Mouse (Mus musculus): ENCODE data around the gene Dip2c.

Gene Dip2c

DNA sequence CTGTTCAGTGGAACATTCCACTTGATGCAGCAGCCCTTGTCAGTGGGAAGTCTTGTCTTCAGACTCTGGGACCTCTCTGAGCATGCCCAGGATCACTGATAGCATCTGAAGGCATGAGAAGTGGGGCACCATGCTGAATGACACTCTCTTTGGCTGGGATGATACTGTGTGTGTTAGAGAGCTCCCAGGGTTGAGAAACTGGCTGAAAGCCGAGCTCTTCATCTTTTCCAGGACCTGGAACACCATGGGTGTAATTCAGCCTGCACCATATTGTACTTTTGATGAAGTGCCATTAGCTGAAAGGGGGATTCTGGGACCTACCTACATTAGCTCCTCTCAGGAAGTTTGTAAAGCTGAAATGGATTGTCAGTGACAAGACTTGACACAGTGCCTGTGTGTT is 146.5 kb downstream of the Dip2c start:
- no peak for DNase-seq (ENCODE audit: low spot score in 2 of 2)

DNA sequence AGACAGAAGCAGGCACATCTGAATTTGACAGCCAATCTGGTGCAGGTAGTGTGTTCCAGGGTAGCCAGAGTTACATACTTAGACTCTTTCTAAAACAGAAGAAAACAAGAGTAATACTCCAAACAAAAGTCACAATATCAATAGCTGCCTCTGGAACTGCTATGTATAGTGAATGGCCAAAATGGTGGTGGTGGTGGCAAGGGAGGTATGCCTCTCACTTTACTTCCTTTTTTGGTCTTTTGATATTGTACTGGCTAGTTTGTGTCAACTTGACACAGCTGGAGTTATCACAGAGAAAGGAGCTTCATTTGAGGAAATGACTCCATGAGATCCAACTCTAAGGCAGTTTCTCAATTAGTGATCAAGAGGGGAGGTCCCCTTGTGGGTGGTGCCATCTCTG is 148.1 kb downstream of the Dip2c start:
- no peak for DNase-seq (ENCODE audit: low spot score in 2 of 2)

DNA sequence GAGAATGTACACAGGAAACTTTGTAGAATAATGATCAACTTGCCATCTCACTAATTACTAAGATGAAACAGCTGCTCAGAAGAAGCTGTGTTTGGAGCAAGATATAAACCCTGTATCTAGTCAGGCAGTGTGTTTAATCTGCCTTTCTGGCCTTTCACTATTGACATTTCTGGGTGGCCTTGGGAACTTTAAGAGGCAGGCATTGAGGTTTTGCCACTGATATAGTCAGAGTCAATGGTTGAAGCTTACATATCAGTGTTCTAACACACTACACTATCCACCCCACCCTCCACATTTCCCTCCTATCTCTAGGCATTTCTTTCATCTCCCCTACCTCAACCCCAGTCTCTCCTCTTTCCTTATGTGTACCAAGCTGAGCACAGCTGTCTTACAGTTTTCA is 149.9 kb downstream of the Dip2c start:
- no peak for DNase-seq (ENCODE audit: low spot score in 2 of 2)

DNA sequence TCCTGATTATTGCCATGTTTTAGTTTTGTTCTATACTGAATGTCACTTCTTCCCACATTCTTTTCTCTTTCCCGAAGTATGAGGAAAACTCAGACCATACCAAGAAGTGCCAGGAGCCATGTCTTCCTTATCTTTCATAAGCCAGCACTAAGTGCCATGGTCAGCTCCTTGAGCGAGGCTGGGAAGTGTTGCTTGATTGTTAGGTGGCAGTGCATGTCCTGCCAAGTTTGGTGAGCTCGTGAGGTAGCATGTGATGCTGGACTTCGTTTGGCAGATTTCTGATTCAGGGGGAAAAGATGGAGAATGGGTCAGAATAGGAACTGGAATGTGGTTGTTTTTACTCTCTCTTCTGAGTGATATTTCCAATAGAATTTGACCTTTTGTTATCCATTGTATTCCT is 150.5 kb downstream of the Dip2c start:
- no peak for DNase-seq (ENCODE audit: low spot score in 2 of 2)

DNA sequence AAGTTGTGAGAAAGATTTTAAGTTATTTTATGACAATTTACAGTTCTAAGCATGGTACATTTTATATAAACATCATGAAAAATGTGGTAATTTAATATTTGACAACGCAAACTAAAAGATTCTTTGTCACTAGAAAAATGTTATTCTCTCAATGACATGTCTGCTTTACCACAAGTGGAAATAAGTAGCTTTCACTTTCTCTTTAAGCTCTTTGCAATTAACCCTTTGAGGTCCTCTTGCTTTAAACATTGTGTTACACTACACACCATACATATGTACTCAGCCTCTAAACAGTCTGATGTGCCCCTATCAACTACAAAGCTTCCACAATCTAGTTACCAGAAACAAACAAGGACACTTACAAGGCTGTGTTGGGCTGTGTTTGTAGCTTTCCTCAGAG is 153.6 kb downstream of the Dip2c start:
- DNase-seq (ENCODE audit: low spot score in 2 of 2): no peak

DNA sequence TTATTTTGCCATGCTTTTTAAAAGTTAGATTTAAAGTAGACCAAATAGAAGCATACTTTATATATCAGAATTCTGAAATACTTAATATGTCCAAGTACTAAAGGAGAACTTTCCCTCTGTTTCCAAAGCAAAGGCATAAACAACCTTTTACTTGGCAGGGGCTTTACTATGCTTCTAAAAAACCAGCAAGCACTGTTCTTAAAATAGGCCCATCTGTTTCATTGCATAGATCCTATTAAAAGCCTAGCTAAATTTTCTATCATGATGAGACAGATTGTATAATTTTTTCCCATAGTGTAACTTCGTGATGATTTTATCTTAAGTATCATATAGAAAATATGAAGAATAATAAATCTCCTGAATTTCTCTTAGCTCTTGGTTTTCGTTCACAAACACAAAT is 154.4 kb downstream of the Dip2c start:
- DNase-seq (ENCODE audit: low spot score in 2 of 2): no peak

DNA sequence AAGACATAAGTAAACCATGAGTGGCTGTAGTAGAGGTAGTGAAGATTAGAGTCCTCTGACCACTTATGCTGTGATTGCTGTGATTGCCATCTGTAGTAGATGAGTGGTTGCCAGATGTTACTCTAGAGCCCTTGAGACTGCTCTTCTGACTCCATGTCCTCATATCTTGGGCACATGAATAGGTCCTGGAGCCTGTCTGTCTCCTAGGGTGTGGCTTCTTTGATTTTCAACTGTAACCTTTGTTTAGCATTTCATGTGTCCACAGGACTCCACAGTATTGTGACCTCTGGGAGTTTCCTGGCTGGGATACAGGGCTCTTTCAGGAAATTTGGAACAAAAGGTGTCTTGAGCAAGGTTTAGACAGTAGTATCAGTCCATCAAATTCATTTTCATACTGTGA is 155.1 kb downstream of the Dip2c start:
- no peak for DNase-seq (ENCODE audit: low spot score in 2 of 2)

DNA sequence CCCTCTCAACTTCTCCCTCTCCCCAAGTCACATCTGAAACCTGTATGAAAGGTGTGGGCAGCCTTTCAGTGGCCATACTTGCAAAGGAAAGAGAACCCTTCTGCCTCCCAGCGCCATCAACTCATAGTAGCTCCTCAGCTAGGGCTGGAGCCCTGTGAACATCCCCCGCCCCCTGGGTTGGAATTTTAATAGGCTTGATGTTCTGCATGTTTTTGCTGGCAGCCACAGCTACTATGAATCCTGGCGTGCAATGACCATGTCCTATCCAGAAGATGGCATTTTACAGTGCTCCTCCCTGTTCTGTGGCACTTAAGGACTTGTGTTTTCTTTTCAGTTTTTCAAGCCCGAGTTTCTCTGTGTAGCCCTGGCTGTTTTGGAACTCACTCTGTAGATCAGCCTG is 166.7 kb downstream of the Dip2c start:
- no peak for DNase-seq (ENCODE audit: low spot score in 2 of 2)

DNA sequence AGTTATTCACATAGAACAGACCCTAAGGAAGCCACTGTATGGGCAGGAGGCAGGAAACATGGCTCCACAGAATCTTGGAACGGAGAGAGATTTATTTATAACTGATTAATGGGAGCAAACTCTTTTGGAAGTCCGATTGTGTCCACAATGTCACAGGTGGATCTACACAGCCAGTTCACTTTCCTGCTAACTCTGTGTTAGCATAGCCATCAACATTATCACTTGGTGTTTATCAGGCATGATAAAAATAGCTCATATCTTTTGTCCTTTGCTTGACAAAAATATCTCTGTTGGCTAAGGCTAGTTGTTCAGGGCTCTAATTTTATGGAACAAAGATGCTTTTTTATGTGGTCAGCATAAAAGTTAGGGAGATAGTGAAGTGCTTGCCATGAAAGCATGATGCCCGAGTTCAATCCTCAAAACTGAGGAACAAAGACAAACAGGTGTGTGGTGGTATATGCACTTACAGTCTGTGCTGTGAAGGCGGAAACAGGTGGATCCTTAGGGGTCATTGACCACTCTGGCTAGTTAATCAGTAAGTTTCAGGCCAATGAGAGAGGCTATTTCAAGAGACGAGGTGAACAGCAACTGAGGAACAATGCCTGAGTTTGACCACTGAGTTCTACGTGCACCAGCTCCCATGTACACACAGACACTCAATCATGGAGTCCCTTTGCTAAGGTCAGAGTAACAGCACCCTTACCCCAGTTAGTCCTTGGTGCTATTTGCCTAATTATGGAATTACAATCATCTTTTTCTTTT is 169.4 kb downstream of the Dip2c start:
- no peak for DNase-seq (ENCODE audit: low spot score in 2 of 2)

DNA sequence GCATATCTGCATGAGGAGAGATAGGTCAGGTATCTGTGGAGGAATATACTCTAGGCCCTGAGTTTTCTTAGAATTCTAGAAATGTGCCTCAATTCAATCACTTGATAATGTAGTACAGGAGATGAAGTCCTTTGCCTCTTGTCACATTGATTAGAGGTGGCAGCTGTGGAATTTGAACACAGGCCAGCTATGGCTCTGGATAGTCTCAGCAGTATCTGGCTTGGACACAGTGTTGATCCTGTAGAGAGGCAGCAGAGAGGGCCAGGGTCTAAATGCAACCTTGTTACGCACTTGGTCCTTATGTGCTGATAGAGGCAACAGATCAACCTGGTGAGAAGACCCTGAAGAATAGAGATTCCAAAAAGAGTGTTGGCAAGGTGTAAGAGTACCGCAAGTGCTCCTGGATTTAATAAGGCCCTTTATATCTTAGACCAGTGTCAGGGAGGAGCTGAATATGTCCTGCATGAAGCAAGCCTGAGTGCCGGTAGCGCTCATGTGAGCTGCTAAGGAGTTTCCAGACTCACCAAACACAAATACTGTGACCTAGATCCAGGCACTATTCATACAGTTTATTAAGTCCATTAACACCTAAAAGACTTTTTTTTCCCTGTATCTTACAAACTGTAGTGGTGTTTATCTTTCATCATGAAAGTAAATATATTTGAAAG is 170.3 kb downstream of the Dip2c start:
- DNase-seq (ENCODE audit: low spot score in 2 of 2): no peak

DNA sequence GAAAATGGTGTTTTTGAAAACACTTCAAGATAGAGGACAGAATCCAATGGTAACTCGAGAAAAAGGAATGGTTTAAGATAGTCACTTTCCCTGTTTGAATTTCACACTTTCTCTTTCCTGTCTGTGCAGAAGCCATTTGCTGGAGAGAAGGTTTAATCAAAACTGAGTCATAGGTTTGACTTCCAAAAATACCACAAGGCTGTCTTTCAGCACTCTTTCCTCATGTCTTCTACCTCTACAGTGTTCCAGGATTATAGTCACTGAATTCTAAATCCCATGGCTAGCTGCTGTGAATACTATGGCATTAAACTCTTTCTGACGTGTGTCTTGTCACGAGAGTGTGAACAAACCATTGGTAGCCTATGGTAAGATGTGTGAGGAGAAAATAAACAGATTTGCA is 173.9 kb downstream of the Dip2c start:
- no peak for DNase-seq (ENCODE audit: low spot score in 2 of 2)

DNA sequence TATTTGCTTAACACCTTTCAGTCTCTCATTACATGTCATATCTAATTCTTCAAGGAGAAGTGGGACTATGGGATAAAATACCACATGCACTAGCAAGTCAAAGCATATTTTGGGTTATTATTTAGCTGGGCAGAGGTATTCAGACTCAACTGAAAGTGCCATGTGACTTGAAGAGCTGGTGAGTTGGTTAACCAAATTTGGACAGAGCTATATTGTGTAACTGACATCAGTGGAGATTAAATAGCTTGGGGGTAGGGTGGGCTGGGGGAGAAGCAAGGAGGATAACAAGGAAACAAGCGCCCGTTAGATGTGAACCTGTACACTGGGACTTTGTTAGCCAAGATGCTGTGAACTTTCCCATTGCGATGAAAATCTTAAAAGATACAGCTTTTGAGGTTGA is 175.6 kb downstream of the Dip2c start:
- DNase-seq (ENCODE audit: low spot score in 2 of 2): no peak

DNA sequence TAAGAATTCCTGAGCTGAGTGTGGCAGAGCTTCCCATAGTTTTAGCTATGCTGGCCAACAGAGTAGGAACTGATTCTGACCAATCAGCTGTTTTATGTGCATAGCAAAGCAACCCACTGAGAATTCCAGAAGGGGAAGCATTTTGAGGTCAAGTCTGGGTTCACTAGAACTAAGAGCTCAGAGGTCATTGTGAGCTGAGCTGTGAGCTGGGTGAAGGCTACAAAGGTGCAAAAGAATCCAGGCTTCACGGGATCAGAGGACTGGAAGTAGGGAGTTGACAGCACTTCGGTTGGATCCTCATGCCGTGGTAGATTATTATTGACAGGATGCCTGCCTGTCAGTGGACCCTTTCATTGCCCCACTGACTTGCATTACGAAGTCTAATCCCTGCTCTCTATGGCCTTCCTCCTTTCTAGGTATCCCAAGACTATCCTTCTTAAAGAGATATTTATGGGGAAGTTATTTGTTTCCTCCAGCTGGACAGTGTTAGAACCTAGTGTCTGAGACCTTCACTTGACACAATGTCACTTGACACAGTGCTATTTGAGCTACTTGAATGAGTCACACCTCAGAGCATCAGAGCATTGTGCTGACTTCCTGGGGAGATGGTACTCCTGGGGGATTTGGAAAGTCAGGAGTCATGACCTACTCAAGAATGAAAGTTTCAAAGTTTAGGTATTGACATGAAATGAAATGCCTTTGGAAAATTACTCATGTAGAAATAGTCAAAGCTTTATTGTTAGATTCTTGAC is 178.3 kb downstream of the Dip2c start:
- no peak for DNase-seq (ENCODE audit: low spot score in 2 of 2)

DNA sequence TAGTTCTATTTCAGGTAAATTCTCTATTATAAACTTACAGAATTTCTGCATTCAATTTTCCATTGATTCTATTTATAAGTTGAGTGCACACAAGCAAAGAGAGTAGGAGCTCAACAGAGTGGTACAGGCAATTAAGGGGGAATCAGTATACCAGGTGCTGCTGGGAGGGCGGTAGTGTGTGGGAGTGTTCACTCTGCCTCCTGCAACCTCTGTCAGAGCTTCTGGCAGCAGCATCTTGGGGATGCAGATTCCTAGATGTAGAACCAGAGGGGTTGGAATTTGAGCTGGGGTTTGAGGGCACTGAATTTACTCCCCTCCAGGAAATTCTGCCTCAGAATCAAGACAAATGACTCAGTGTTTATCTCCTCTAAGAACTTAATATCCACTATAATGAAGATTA is 179.7 kb downstream of the Dip2c start:
- no peak for DNase-seq (ENCODE audit: low spot score in 2 of 2)

DNA sequence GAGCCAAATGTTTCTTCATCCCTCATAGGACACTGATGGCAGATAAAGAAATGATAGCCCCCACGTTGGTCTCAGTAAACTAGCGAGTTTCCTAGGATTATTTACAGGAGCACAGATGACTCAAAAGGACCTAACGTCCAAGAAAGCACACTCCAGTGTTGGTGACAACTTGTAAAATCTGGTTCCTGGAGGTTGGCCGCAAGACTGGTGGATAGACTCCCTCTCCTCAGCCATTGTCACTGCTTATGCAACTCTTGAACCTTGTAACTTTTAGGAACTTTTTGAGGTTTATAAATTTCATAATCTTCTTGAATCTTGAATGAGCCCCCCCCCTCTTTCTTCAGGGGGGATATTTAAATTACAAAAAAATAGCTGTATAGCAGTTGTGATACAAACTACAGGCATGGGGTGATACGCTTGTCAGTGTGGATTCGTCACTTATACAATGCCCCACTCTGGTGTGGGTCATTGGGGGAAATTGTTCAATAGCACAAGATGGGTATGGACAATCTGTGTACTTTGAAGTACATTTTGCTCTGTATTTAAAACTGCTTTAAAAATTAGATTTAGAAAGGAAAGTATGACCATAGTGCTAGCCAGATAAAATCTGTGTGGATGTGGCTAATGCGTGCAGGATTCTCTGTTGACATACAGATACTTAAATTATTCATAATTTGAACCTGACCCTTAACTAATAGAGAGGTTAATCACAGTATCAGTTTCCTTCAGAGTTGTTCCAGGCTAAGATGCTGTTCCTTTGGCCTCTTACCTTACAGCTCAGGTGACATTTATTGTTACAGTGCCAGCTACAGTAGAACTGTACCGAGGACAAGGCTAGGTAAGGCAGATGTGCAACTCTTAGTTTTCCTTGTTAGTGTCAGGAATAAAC is 181.3 kb downstream of the Dip2c start:
- DNase-seq (ENCODE audit: low spot score in 2 of 2): no peak

DNA sequence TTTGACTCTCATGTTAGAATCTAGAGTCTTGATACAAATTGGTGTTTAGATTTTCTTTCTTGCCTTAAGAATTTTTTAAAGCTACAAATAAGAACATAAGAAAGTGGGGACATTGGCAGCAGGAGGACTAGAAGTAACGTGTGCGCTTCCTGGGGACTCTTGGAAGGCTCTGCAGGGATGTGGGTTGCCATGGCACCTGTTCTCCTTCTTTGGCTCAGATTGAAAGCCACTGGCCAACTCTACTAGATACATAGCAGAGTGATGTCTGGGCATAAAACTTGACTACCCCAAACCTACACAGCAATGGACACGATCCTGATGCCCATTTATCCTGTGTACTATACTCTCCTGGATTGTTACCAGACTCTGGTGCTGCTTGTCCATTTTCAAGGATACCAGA is 188.1 kb downstream of the Dip2c start:
- no peak for DNase-seq (ENCODE audit: low spot score in 2 of 2)

DNA sequence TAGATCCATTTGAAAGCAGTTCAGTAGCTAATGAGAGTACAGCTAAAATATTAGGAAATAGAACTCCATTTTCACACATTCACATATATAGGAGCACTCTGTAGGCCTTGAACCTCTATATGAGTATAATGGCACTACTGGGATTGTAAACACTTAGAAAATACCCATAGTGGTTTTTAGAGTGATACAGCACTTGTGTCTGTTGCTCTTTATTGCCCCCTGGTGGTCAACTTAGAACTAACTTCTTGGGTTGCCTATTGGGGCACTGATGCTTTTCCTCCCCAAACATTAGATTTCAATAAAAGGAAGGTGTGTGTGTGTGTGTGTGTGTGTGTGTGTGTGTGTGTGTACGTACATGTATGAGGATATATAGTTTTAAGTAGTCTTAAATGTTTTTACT is 190.9 kb downstream of the Dip2c start:
- DNase-seq (ENCODE audit: low spot score in 2 of 2): peak; percentile 34 to 81

DNA sequence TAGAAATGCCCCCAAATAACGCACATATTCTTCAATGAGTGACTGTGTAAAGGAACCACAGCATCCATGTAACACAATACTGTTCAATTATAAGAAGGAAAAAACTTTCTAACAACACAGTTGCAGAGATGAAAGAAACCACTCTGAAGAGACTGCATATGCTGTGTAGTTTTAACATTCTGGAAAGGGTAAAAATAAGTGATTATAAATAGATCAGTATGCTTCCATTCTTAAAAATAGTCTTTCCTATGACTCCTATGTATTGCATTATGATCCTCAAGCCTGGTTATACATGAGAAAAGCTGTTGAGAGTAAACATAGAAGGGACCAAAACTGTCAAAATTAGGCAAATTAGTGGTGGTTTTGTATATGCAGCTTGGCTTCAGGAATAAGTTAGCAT is 197.1 kb downstream of the Dip2c start:
- no peak for DNase-seq (ENCODE audit: low spot score in 2 of 2)

DNA sequence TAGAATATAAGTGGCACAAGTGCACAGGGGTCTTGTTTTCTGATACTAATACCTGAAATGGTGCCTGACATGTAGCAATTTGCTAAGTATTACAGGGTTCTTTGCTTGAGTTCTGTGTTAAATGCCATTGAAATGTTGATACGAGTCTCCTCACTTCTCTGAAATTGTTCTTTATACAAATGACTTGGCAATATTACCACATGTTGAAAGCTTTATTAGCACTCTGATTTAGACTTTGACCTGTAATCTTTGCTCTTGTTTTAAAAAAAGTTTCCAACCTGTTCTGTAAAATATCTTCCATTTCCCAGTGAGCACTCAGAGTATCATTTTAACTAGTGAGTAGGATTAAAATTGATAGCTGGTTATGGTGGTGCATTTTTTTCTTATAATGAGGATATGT is 205.4 kb downstream of the Dip2c start:
- no peak for DNase-seq (ENCODE audit: low spot score in 2 of 2)

DNA sequence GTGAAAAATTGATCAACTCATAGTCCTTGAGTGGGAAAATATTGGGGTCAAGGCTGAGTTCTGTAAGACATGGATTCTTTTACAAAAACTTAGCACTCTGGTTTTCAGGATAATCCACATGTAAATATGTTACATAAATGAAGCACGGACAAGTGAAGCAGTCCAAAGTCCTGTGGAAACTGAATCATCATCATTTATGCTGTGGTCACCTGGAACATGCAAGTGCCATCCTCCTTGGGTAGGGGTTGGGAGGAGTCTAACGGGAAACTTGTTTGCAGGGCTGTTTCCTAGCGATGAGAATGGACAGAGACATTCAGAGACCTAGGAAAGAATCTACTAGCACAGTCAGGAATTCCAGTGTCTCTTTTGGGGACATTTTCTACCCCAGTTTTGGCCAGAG is 213.4 kb downstream of the Dip2c start:
- DNase-seq (ENCODE audit: low spot score in 2 of 2): no peak

DNA sequence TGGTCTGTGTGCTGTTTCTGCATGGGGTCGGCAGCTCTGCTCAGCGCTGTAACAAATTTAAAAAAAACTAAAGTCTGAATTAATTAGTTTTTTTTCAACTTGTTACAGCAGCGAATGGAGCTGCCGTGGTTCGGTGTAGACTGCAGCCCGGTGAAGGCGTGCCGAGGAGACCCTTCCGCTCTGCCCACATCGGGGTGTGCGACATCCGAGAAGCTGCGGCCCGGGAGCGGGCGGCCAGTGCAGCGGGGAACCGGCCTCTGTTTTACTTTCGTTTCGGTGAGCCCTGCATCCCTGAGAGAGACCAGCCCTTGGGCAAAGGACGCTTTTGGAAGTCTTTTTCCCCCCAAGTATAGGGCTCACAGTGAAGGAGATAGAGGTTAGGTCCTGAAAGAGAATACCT is 218.4 kb downstream of the Dip2c start:
- peak in 1 of 2 experiments; percentile 5 for DNase-seq (ENCODE audit: low spot score in 2 of 2)

Measured in thymus, postnatal 10 days (tissue).